Mouse (Mus musculus) lung, postnatal 25 days (tissue): Measurements from ENCODE around the gene Ubash3b.
A peak's percentile ranks its signal among the peaks of the same experiment; 100 is the strongest.

Source experiments
- DNase-seq: peaks from one replicate; pipeline ENCODE4 v3.0.0; 2022; ENCODE audit warnings: low spot score

Gene Ubash3b

DNA sequence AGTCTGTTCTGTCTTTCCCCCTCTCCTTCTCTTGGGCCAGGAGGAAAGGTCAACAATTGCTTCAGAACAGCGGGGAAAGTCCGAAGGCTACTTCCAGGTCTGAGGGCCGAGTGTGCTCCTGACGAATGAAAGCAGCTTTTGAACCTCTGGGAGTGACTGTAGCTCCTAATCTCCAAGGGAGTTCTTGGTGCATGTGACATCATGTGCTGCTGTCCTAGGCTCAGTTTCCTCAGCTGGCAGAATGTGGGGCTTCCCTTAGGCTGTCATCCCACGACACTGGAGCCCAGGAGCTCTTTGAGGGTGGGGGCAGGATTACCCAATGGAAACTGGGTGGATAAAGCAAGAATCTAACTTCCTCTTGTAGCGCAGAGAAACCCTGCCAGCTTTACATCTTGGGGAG, at the start of gene Ubash3b:
Gene Ubash3b, minus strand, starts transcription at position 285 of the 400 bp plus-strand sequence.
- DNase-seq: no peak

DNA sequence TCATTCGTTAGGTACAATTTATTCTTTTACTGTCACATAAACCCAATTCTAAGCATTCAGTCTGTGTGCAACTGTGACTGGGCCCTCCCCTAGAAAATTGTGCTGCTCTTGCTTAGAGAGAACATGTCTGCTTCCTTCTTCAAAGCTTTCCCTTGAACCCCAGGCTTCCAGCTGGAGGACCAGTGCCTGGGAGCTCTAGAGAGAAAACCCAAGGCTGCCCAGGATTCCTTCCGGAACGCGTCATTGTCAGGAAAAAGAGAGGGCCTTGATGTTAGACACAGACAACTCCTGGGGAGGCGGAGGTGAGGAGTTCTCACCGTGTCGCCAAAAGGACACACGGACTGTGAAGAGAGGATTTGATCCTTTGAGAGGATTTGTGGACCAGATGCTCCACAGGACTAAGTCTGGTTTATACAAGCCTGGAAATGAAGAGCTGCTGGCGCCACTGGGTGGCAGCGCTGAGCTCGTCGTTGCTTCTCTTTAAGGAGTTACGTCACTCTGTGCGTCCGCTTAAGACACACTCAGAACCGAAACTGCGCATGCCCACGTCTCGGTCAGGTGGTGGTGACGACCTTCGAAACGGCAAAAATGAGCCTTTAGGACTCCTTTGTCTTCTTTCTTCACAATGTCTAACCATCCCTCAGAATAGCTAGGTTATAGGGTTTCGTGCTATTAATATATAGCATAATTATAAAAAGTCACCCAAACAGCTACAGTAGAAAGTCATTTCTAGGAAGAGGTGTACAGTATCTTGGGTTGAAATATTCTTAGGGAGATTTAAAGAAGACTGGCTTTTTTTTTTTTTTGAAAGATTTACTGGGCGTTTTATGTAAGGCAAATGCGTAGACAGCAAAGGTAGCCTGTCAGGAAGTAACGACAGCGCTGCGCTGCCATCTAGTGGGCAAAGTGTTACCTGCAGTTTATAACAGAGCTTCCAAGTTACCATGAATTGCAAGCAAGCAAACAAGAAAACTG, 45.9 kb upstream of the Ubash3b start:
- peak; percentile 95 for DNase-seq

DNA sequence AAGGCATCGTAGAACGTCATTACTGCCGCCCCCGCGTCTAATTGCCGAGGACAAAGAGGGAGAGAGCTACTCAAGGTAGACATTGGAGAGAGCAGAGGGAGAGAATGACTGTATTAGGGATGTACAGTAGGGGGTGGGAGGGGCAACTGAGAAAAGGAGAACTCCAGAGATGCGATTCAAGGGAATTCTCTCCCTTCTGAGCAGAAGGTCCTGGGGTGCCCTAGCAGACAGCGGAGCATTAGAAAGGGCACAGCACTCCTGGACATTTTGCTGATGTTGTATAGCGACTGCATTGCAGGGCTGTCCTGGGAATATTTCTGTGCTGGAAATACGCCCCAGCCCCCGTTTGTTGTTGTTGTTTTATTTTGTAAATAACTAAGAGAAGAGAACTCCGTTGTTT, 45.2 kb upstream of the Ubash3b start:
- no peak for DNase-seq

DNA sequence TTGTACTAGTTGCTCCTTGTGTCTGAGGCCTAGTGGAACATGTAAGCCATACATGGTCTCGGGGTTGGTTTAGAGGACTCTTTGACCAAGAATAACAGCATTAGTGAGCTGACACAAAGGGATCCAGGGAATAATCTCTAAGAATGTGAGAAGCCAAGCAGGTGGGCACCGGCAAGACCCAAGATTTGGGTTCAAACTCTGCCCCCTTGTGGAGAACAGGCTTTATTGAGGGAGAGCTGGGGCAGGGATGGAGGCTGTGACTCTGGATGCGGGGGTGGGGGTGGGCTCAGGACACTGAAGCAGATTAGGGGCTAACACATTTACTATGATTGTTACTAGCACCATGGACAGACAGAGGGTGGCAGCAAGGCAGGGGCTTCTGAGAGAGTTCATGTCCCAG, 43.8 kb upstream of the Ubash3b start:
- no peak for DNase-seq

DNA sequence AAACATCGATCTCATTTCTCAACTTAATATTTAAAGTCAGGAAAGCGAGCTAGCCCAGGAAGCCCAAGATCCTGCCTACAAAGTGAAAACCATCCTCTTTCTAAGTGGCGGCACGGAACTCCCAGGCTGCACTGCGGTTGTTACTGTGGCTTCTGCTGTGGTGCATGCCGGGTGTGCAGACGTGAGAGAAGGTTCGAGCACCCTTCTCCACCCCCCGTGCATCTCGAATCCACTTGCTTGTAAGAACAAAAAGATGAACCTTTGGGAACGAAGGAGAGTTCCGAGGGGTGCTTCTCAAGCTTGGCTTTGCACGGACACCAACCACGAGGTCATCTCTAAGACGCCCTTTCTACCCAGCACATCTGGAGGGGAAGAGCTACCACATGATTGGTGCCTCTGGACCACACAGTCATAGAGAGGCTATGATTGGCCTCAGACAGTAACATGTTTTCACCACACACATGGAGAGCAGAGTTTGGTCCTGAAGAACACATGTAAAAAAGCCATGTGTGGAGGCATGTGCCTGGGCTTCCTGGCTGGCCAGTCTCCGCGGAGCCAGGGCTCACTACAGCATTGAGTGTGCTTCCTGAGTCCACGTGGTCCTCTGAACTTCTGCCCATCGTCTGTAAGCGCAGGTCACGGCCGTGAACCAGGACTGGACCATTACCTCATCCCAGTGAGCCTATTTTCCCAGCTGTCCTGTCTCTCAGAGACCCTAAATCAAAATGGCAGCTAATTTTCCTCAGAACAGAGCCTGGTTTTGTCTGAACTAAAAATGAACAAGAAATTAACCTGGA, 38.2 kb upstream of the Ubash3b start:
- no peak for DNase-seq

DNA sequence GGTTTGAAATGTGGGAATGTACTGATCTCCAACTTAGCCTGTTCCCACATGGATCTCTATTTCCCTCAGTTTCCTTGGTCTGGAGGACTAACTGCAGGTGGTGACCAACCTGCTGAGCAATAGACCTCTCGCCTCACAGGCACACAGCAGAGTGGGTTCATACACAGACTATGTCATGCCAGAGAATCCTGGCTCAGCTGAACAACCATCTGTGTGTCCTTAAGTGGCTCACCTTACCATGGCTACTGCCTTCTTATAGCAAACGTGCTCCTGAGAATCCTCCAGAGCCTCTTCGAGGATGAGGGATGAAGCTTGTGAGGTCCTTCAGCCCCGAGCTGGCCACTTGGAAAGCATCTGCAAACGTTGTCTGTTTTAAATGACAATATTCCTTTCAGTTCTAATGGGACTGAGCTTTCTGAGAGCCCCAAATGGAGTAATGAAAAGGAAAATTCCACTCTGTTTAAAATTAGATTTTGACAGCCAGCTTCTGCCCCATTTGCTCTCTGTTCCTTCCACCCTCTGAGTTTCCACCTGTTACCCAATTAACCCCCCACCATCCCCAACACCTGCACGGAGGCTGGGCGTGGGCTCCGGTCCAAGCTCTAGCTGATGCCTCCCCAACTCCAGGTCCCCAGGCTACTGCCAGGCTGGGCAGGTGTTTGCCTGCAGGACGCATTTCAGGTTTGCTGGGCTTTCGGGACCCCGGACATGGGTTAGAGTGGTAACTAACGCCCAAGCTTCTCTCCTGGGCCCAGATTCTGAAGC, 37.2 kb upstream of the Ubash3b start:
- DNase-seq: no peak

DNA sequence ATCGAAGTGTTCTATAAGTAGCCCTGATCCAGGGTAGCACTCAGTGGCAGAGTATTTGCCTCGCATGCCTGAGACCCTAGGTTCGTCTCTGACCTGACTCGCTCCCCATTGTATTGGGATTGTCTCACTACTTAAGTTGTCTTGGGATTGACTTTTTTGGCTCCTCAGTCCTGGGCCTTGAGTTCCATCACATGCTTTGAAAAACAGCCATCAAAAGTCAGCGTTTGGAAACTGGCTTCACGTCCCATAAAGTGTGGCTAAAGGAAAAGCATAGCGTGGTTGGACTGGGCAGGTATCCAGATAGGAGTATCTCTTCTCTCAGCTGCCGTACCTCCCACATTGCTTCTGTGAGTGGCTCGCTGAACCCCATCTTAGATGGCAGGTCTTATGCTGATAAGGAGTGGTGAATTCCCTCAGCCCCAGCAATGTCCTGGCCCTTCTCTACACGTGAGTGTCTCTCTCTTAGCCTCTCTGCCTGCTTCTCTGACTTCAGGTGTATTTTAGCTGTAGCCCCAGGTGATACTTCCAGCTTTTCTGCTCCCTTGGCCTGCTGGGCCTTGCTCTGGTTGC, 34.3 kb upstream of the Ubash3b start:
- no peak for DNase-seq

DNA sequence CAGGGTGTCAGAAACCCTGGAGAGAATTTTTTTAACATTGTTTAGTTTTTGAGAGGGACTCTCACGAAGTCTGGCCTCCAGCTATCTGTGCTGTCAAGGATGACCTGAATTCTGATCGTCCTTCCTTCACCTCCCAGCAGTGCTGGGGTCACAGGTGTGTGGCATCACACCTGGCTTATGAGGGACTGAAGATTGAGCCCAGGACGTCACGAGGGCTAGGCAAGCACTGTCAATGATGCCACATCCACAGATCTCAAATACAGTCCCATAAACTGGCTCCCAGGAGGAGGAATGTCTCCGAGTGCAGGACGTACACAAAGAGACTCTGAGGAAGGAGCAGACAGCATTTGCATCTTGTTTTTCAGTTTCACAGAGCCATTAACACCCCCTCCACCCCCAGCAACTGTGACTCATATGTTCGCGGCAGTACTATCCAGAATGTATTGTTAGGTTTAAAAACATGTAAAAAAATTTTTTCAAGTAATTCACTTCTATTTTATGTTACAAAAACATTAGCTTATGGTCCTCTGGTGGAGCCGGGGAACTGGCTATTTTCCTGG, 30.2 kb upstream of the Ubash3b start:
- no peak for DNase-seq

DNA sequence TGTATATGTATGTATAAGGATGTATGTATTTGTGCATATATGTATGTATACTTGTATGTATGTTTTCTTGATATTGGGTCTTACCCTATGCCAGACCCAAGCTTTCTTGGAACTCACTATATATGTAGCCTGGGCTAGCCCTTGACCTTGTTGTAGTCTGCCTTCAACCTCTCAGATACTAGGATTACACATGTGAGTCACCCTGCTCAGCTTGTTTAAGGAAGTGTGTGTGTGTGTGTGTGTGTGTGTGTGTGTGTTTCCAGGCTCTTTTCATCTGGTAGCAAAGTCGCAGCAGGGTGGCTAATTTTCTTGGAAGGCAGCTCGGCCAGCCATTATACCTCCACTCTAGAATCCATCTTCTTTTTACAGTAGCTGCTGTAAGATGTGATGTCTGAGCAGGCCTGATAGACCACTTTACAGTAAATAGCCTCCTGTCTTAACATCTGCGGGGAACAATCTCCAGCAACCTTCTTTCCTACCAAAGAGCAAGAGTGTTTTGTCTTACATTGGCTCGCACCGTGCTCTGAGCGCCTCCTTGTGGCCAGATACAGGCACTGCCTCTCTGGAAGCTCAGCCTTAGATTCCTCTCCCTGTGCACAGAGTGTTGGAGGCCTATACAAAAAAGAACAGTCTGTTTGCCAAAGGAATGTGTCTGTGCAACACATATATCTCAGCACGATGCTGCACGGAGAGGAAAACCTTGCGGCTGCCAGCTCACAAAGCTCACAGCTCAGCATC, 29.4 kb upstream of the Ubash3b start:
- DNase-seq: peak; percentile 56

DNA sequence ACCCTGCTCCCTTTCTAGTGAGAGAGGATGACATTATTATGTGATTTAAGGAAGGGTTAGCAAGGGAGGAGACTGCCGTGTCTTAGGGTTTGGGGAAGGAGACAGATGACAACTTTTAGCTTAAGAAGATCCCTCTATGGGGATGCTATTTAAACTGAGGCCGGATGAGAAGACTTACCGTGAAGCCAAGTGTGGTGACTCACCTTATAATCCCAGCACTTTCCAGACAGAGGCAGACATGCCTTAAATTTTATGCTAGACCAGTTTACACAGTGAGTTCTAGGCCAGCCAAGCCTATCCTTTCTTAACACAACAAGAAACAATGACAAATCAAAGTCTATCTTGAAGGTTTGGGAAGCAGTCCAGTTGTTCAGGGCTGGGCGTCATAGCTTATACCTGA, 26.4 kb upstream of the Ubash3b start:
- no peak for DNase-seq

DNA sequence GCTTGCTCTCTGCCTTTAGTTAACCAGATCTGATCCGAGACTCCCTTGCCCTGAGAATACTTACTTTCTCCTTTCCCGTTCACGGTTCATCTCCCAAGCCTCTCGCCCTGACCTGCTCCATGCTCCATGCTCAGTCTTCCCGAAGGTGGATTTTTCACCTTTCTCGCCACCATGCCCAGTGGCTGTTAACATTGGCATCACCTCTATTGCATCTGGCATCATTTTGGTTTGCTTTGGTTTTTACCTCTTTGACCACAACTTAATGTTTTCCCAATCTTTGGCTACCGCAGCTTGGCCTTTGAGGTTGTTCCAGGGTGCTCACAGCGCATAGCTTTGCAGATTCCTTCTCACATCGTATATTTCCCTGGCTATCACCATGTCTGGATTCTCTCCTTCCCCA, 26.0 kb upstream of the Ubash3b start:
- DNase-seq: no peak

DNA sequence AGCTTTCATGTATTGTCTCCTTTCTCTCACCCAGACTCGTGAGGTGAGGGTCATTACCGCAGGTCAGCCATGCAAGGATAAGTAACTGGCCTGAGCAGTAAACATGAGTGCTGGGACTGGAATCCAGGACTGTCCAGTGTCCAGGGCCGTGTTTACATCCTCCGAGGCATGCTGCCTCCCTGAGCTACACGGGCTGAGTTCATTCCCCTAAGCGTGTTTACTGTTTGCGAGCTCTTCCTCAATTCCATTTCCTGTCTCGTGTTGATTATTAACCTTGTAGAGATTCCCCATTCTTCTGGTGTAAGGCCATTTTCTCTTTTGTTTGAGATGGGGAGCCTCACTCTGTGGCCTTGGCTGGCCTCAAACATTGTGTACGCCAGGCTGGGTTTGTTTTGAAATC, 23.8 kb upstream of the Ubash3b start:
- no peak for DNase-seq

DNA sequence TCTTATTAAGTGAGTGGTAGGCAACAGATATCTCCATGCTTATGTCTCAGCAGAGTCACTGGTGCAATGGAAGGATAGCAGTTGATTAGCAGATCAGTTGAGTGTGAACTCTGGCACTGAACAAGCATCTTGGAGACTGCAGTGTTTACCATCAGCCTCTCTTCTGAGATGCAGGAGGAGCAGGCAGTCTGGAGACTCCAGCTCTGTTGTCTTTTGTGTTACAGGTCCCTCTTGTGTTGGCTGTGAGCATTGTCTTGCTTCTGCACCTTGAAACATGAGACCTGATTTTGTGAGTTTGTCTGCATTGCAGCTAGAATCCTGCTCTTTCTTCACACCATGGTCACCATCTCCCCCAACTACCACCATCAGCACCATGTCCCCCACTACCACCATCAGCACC, 21.1 kb upstream of the Ubash3b start:
- DNase-seq: peak; percentile 51

DNA sequence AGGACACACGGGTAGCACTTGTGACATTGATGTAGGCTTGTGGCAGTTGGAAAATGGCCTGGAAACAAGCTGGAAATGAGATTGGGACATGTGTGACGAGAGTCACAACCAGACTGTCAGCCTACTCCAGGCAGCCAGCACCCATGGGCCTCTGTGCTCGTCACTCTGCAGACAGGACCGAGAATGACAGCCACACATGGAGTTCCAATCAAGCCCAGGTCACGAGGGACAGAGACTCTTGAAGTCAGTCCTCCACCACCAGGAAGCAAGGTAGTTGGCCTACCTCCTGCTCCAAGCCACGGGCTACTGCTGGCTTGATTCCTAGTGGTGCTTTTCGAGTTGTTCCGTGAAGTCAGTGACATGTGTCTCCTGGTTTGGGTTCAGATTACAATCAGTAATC, 20.3 kb upstream of the Ubash3b start:
- DNase-seq: no peak

DNA sequence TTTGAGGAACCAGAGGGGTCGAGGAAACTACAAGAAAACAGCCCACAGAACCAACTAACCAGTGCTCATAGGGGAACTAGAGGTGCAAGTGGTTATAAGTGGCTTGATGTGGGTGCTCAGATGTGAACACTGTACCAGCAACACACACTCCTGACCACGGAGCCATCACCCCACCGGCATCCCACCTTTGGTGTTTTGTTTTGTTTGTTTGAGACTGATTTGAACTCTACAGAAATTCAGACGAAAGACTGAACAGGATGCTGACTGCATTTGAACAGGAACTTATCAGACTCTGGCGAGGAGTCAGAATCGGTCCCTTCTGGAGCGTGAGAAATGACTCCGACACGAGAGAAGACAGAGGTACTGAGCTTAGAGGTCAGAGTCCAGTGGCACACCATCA, 19.9 kb upstream of the Ubash3b start:
- DNase-seq: no peak

DNA sequence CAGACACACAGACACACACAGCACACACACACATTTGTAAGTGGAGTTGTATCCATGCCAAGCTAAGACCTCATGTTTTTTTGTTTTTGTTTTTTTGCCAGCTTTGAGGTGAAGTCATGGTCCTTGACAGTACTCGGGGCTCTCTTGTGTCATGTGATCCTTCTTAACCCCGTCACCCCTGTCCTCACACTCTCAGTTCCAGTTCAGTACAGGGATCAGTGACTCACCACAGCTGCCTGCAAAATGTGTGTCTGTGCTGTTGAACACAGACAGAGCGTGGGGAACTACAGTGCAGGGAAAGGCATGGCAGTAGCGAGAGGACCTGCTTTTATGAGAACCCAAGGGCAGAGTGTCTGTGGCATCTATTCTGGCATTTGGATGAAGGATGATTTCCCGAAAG, 17.6 kb upstream of the Ubash3b start:
- DNase-seq: peak; percentile 18

DNA sequence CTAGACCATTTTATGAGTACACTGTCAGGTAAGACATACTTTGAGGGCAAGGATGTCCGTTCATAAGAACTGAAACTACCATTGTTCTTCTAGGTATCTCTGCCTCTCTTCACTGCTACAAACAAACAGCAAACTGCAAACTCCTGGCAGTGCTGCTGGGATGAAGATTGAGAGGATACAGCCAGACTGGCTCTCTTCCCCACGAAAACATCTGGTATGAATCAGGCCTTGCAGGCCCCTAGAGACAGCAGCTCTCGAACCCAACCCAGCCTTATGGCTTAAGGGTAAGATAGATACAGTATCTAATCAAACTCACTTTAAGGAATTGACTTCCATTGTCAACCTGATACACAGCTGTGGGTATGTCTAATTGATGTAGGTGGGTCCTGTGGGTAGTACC, 11.7 kb upstream of the Ubash3b start:
- DNase-seq: no peak

DNA sequence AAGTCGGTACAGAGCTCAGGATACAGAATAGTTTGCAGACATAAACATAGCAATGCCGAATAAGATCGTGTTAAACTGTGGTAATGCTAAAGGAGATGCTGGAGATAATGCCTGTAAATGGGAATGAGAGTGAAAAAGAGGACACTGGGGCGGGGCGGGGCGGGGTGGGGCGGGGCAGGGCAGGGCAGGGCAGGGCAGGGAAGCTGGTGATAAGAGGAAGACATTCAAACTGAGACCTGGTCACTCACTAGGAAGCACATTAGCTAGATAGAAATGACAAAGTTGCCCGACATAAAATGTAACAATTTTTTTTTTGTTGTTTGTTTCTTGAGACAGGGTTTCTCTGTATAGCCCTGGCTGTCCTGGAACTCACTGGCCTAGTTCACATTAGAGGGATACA, 10.9 kb upstream of the Ubash3b start:
- no peak for DNase-seq

DNA sequence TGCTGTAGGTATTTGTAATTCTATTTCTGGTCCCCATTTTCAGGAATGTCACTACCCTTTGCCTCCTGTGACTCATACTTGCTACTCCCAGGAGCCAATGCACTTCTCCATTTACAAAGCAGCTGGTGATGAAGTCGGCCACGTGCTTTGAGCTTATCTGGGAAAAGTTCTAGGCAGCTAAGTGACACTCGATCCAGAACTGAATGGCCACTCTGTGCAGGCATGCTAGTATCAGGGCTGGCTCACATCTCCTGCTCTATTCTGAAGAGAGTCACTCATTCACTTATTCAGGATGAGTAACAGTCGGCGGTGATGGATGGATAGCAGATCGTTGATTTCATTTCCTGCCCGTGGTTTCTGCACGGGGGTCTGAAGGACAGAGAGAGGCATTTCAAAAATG, 8.5 kb upstream of the Ubash3b start:
- DNase-seq: no peak

DNA sequence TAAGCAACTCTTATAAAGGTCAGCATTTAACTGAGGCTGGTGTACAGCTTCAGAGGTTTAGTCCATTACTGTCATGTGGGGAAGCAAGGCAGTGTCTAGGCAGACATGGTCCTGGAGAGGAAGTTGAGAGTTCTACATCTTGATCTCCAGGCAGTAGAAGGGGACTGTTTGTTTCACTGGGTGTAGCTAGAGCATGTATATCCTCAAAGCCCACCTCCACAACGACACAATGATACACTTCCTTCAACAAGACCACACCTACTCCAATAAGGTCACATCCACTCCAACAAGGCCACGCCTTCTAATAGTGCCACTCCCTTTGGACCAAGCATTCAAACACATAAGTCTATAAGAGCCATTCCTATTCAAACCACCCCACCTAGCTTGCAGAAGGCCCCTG, 7.2 kb upstream of the Ubash3b start:
- DNase-seq: no peak

DNA sequence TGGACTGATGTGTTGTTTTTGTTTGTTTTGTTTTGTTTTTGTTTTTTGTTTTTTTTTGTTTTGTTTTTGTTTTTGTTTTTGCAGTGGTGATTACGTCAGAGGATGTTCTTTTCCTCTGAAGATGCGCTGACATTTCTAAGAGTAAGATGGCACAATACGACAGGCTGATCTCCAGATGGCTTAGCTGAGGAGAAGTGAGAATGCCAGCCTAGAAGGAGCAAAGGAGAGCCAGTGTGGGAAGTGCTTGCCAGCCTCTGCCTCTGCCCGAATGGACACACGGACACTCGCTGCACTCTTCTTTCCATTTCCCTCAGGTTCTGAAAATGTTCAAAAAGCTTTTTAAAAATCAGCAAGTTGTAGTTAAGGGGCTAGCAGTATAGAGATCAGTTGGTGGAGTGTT, 6.7 kb upstream of the Ubash3b start:
- DNase-seq: no peak
